Mouse (Mus musculus): ENCODE measurements around the gene Ubd.
"Not testable (repeated sequence)": the region's sequence is repeated elsewhere in the genome, so short reads cannot be mapped to it uniquely, and the experiment has no call there.

Gene Ubd

GRCm38 (mm10) chr17:37193656-37194055 is at the start of gene Ubd:
Gene Ubd (plus strand): TSS chr17:37193892.
- no peak for DNase-seq (ENCODE audit: low spot score)

- DNase-seq (ENCODE audit: low spot score), result no peak
These were observed 32.3 kb upstream of the Ubd start, which contains the start of gene Olfr93 for GRCm38 (mm10) chr17:37161394-37161793. Gene Olfr93 (minus strand): TSS chr17:37161494.

- no peak for DNase-seq (ENCODE audit: low spot score)
These were observed 8.2 kb upstream of the Ubd start for GRCm38 (mm10) chr17:37185474-37185873.

- DNase-seq (ENCODE audit: low spot score), result peak; percentile 58
These were observed 3.0 kb upstream of the Ubd start for GRCm38 (mm10) chr17:37190711-37191110.

- DNase-seq (ENCODE audit: low spot score), result no peak
These were observed 660 bp upstream of the Ubd start for GRCm38 (mm10) chr17:37193032-37193431.

GRCm38 (mm10) chr17:37194782-37195181 is 1.1 kb downstream of the Ubd start:
- DNase-seq (ENCODE audit: low spot score), result no peak

- DNase-seq (ENCODE audit: low spot score), result peak; percentile 79
These were observed 3.4 kb downstream of the Ubd start for GRCm38 (mm10) chr17:37196845-37197724.

GRCm38 (mm10) chr17:37200894-37201293 is 7.2 kb downstream of the Ubd start, which contains the start of gene Olfr94:
Gene Olfr94 (minus strand): TSS chr17:37200994.
- no peak for DNase-seq (ENCODE audit: low spot score)

- peak; percentile 93 for DNase-seq (ENCODE audit: low spot score)
These were observed 9.7 kb downstream of the Ubd start for GRCm38 (mm10) chr17:37203206-37203916.

GRCm38 (mm10) chr17:37203917-37204236 is 10.2 kb downstream of the Ubd start:
- DNase-seq (ENCODE audit: low spot score), result no peak

GRCm38 (mm10) chr17:37210884-37211768 is 17.4 kb downstream of the Ubd start:
- peak; percentile 42 for DNase-seq (ENCODE audit: low spot score)

GRCm38 (mm10) chr17:37213018-37213417 is 19.3 kb downstream of the Ubd start, which contains the start of gene Olfr95:
Gene Olfr95 (minus strand): TSS chr17:37213118.
- DNase-seq (ENCODE audit: low spot score), result no peak

GRCm38 (mm10) chr17:37218486-37218885 is 24.8 kb downstream of the Ubd start:
- no peak for DNase-seq (ENCODE audit: low spot score)

- no peak for DNase-seq (ENCODE audit: low spot score)
These were observed 26.2 kb downstream of the Ubd start, which contains the start of gene Olfr96 for GRCm38 (mm10) chr17:37219846-37220245. Gene Olfr96 (plus strand): TSS chr17:37220146.

- DNase-seq (ENCODE audit: low spot score), result peak; percentile 24
These were observed 28.2 kb downstream of the Ubd start for GRCm38 (mm10) chr17:37221879-37222278.

GRCm38 (mm10) chr17:37237230-37237629 is 43.5 kb downstream of the Ubd start, which contains the start of gene Olfr97:
Gene Olfr97 (minus strand): TSS chr17:37237330.
- DNase-seq (ENCODE audit: low spot score), result not testable (repeated sequence)

GRCm38 (mm10) chr17:37242198-37242597 is 48.5 kb downstream of the Ubd start:
- DNase-seq (ENCODE audit: low spot score), result no peak
